Mouse (Mus musculus) splenic B cell, adult 2 months (primary cell): Measurements from ENCODE around the gene Atxn2.

ENCODE experiments used
- DNase-seq: peaks from one replicate; pipeline ENCODE4 v3.0.0-alpha.2; 2011; ENCODE audit warnings: low read depth, low spot score
- H3K27me3 ChIP-seq: 2 replicates; pipeline ENCODE4 v1.6.1; 2012; ENCODE audit warnings: mild to moderate bottlenecking, low read length, moderate library complexity, mixed read lengths; ENCODE audit not compliant: control insufficient read depth, poor library complexity, insufficient read depth, severe bottlenecking
- H3K36me3 ChIP-seq: 2 replicates; pipeline ENCODE4 v1.6.1; 2012; ENCODE audit warnings: mild to moderate bottlenecking, low read length, moderate library complexity, mixed read lengths; ENCODE audit not compliant: control insufficient read depth, poor library complexity, insufficient read depth, severe bottlenecking

The Atxn2 gene

DNA sequence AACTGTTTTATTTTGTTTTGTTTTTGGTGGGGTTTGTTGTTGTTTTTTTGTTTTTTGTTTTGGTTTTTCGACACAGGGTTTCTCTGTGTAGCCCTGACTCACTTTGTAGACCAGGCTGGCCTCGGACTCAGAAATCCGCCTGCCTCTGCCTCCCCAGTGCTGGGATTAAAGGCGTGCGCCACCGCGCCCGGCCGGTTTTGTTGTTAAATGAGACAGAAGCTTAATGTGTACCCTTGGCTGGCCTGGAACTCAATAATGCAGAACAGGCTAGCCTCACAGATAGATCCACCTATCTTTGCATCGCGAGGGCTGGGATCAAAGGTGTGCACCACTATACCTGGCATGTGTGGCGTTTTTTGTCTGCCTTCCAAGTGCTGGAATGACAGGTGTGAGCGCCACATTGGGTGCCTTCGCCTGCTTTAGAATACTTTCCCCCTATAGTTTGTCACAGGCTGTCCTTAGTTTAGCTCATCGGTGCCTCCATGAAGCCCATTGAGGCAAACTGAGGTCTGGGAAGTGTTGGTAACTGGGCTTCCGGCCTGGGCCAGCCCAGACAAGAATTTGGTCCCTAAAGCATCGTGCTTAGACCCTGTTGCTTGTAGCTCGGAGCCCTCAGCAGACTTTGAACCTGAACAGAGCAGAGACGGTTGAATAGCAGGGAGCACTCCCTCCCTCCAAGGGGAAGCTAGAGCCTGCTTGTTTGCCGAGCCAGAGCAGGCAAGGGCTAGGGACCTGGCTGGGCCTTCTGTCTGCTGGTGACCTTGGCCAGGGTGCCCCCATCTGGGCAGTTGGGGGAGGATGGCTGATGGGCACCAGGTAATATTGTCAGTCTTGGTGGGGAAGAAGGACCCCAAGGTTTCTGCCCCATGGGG, 138.6 kb downstream of the Atxn2 start:
- peak; percentile 59 for DNase-seq
- Histone ChIP-seq H3K27me3 (no peaks in the 10 kb centered on the region), H3K36me3 (no peaks in the 10 kb centered on the region)

DNA sequence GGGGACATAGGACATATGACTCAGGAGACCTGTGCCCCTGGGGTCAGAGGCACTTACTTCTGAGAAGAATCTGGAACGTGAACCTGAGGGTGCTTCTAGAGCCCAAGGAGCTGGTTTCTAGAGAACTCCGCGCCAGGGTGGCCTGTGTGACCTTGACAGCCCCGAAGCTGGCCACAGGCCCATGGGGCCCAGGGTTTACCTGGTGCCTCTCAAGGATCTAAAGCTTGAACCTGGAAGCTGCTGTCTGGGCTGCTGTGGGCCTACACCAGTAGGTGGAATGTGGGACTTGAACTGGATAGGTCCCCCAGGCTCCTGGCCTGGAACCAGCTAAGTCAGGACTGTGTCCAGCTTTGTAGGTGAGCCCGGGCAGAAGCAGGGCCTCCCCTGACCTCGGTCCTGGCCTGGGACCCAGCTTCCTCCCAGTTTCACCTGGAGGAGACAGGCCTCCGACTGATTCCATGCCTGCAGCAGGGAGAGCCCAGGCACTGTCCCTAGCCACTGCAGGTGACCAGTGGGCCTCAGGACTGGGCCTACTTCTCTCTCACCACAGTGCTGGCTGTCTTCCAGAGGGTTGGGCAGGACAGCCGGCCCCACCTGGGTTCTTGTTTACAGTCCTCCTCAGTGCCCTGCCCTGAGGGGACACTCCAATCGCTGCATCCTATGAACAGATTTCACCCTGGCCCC, 142.4 kb downstream of the Atxn2 start:
- no peak for DNase-seq
- Histone ChIP-seq H3K36me3 (no peaks in the 10 kb centered on the region), H3K27me3 (no peaks in the 10 kb centered on the region)

DNA sequence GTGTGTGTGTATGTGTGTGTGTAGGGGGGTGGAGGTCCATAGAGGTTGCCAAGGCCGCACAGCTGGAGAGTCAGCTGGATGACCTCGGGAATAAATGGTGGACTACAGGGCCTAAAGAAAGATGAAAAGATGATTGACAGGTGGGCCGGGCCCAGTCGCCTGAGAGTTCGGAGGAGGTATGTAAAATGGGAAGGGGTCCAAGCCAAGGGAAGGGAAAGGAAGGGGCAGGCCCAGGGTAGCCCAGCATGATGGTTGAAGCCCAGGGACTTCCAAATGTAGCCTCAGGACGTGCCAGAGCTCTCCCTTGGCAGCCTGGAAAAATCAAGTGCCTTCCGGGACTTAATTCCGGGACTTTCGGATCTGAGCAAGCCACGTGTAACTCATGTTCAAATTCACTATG, 143.6 kb downstream of the Atxn2 start:
- DNase-seq: no peak
- Histone ChIP-seq H3K27me3 (no peaks in the 10 kb centered on the region), H3K36me3 (no peaks in the 10 kb centered on the region)

DNA sequence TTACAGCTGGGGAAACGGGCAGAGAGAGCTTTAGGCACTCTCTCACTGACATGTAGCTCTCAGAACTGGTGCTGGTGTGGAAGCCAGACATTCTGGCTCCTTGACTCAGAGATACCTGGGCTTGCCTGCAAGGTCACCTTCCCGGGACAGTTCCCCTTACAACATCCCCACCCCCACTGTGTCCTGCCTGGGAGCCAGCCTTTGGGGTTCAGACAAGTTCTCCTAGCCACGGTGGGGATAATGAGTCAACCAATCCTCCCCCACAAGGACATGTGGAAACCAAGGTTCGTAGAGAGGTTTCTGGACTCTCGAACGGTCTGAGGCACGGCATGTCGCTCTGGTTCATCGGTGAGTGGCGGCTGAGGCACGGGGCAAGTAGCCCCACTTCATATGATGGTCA, 145.6 kb downstream of the Atxn2 start:
- DNase-seq: no peak
- H3K27me3 ChIP-seq: no peaks in the 10 kb centered on the region
- H3K36me3 ChIP-seq: no peaks in the 10 kb centered on the region

DNA sequence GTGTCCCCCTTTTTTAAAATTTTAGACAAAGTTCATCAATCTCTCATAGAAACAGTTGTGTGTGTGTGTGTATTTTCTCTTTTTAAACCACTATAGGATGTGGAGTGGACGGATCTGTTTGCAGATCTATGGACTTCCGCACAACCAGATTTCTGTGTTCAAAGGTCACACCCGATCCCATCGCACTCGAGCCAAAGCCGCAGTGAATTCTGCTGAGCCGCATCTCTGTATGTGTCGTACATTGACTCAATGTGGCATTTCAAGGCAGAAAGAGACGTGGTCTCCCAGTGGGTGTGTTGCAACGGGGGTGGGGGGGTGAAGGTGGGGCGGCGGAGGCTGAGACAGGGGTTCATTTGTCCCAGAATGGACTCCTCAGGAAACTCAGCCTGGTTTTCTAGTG, 147.3 kb downstream of the Atxn2 start:
- H3K36me3 ChIP-seq: no peaks in the 10 kb centered on the region; the same call in 1 of the 2 replicates
- H3K27me3 ChIP-seq: no peaks in the 10 kb centered on the region
- DNase-seq: no peak

DNA sequence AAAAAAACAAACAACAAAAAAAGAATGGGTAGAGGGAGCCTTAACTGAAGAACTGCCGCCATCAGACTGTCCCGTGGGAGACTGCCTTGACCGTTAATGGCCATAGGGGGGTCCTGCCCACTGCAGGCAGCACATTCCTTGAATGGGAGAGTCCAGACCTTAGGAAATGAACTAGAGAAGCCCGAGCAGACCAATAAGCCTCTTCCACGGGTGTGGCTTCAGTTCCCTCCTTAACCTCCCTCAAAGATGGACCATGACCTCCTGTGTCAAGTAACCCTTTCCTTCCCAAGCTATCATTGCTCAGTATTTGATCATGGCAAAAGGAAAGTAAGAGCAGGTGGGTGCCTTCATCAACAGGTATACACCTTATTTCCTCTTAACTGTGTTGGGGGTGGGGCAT, 150.8 kb downstream of the Atxn2 start:
- no peak for DNase-seq
- no peaks in the 10 kb centered on the region for H3K27me3 ChIP-seq
- H3K36me3 ChIP-seq: no peaks in the 10 kb centered on the region; the same call in 1 of the 2 replicates

DNA sequence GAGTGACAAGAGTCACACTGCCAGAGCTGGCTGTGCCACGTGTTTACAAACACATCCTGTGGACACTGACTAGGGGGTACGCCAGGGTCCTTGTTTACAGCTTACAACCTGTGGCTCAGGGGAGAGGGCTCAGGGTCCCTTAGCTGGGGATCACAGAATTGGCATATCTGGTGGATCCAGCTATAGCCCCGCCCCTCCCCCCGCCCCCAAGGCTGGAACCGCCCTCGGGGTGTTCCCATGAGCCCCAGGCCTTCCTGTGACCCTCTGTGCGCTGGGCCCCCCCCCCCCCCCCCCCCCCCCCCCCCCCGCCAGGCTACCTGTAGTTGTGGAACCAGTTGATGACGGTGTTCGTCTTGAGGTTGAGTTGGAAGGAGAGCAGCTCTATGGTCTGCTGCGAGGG, 153.2 kb downstream of the Atxn2 start:
- no peaks in the 10 kb centered on the region for H3K27me3 ChIP-seq
- H3K36me3 ChIP-seq: no peaks in the 10 kb centered on the region; the same call in 1 of the 2 replicates
- DNase-seq: no peak
